Mouse (Mus musculus) limb, embryonic 13.5 days (tissue): ENCODE measurements around the gene Dok4. TPM values are rescaled to one million over a fixed set of nuclear protein-coding genes. Genes with fewer than 3 reads are reported as not detected.
"Not testable (repeated sequence)": the region's sequence is repeated elsewhere in the genome, so short reads cannot be mapped to it uniquely, and the experiment has no call there.

Experiments used
- ATAC-seq: fragments of 200-750 bp; cut with Nextera tagmentation; 2 replicates; pipeline ENCODE4 v1.8.0; 2017; ENCODE audit warnings: low read depth, moderate number of reproducible peaks, moderate TSS enrichment; ENCODE audit not compliant: low FRiP score
- H3K27ac ChIP-seq: fragments of 300-500 bp; sonication (generic); 2 replicates; pipeline ENCODE4 v1.5.1; 2015; ENCODE audit warnings: inconsistent platforms, mild to moderate bottlenecking, moderate library complexity
- H3K27me3 ChIP-seq: fragments of 300-500 bp; sonication (generic); 2 replicates; pipeline ENCODE4 v1.6.1; 2015; ENCODE audit warnings: mild to moderate bottlenecking, inconsistent platforms
- H3K36me3 ChIP-seq: fragments of 300-500 bp; sonication (generic); 2 replicates; pipeline ENCODE4 v1.6.1; 2015; ENCODE audit warnings: inconsistent platforms, mild to moderate bottlenecking, moderate library complexity
- H3K4me1 ChIP-seq: fragments of 300-500 bp; sonication (generic); 2 replicates; pipeline ENCODE4 v1.6.1; 2015; ENCODE audit warnings: inconsistent platforms
- H3K4me2 ChIP-seq: fragments of 300-500 bp; sonication (generic); replicated peaks from 2 replicates; pipeline ENCODE4 v1.6.1; 2015; ENCODE audit warnings: inconsistent platforms, mild to moderate bottlenecking, moderate library complexity
- H3K4me3 ChIP-seq: fragments of 300-500 bp; sonication (generic); 2 replicates; pipeline ENCODE4 v1.5.1; 2015; ENCODE audit warnings: moderate library complexity, mild to moderate bottlenecking, inconsistent platforms
- H3K9ac ChIP-seq: fragments of 300-500 bp; sonication (generic); 2 replicates; pipeline ENCODE4 v1.6.1; 2015; ENCODE audit warnings: mild to moderate bottlenecking, inconsistent platforms
- H3K9me3 ChIP-seq: fragments of 300-500 bp; sonication (generic); 2 replicates; pipeline ENCODE4 v1.6.1; 2016; ENCODE audit warnings: inconsistent platforms
- WGBS: fragments of 180-500 bp; shearing (Covaris S2); methylation state at CpG from one replicate; pipeline ENCODE4 v1.1.7; 2015; 5-methylcytosine and 5-hydroxymethylcytosine counted together
- polyA plus RNA-seq: library from polyadenylated mRNA; unstranded; fragments of >200 nt; fragmentation: Nextera tagmentation; extraction: Ambion mirVana; gene quantifications from 2 replicates; pipeline ENCODE4 v1.2.1, GENCODE M21; 2015

Dok4 gene
- polyA plus RNA-seq, 1 experiment from 2014 or later: 21.7 TPM

DNA sequence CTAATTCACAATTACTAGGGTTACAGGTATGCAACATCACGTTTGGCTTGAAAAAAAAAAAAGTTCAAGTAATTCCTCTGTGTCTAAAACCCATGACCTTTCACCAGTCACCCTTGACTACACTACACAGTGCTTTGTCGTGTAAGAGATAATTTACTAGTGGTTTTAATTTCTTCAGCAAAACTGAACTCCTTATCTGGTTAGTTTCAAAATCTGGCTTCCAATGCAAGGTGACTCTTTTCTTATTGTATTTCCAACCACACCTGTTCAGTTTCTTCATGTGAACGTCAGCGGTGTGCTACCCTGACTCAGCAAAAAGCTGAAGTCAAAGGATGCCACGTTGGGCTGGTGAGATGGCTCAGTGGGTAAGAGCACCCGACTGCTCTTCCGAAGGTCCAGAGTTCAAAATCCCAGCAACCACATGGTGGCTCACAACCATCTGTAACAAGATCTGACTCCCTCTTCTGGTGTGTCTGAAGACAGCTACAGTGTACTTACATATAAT is 42.2 kb downstream of the Dok4 start:
- H3K27ac ChIP-seq, H3K9ac ChIP-seq, ATAC-seq, H3K4me3 ChIP-seq, H3K9me3 ChIP-seq, H3K27me3 ChIP-seq, H3K4me2 ChIP-seq: not testable (repeated sequence)
- H3K4me1 ChIP-seq: peaks cover 14% of the 10 kb centered on the region
- 81% methylated on average over 7 of the region's 7 CpGs for WGBS
- peaks cover 29% of the 10 kb centered on the region for H3K36me3 ChIP-seq

DNA sequence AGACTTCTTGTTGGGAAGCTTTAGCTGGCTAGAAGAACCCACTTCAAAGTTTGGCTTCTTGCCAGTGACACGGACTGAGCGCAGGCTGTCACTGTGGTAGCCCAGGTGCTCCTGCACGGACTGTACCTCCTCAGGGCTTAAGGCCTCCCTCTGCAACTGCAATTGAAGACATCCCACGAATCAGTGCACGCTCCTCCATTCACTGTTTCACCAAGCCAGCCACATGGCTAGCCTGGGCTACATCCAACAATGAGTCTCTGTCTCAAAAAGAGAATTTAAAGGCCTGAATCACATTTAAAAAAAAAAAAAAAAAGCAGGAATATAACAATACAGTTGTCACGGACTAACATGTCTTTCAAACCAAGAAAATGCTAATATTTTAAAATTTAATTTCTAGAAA is 47.8 kb downstream of the Dok4 start:
- Histone ChIP-seq H3K4me1 (no peaks in the 10 kb centered on the region), H3K27me3 (no peaks in the 10 kb centered on the region)
- 89% methylated on average over 6 of the region's 6 CpGs for WGBS

DNA sequence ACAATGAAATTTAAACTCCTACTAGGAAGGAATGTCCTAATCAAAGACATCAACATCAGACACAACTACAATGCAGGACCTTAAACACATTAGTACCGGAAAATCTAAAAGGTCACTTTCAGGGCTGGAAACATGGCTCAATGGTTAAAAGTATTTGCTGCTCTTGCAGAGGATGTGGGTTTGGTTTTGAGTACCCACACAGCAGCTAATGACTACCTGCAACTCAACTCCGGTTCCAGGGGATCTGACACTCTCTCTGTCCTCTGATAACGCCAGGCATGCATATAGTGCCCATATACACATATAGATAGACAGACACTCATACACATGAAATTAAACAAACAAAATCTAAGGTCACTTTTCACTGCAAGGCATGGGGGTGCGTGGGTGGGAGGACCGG is 49.9 kb downstream of the Dok4 start:
- H3K4me2 ChIP-seq: no peak overlapping the region
- peaks cover 83% of the 10 kb centered on the region for H3K36me3 ChIP-seq
- 89% methylated on average over 5 of the region's 5 CpGs for WGBS
- no peaks in the 10 kb centered on the region for H3K27me3 ChIP-seq
- no peak for ATAC-seq
- no peak overlapping the region for H3K4me3 ChIP-seq
- no peaks in the 10 kb centered on the region for H3K4me1 ChIP-seq
- H3K27ac ChIP-seq: no peak overlapping the region
- H3K9me3 ChIP-seq: no peaks in the 10 kb centered on the region
- H3K9ac ChIP-seq: no peak overlapping the region

More for the DNA sequence above, 47.8 kb downstream of the Dok4 start:
- Histone ChIP-seq H3K27ac (no peak overlapping the region), H3K9me3 (no peaks in the 10 kb centered on the region), H3K4me3 (no peak overlapping the region), H3K9ac (no peak overlapping the region), H3K4me2 (no peak overlapping the region), H3K36me3 (peaks cover 77% of the 10 kb centered on the region)
- ATAC-seq: no peak

DNA sequence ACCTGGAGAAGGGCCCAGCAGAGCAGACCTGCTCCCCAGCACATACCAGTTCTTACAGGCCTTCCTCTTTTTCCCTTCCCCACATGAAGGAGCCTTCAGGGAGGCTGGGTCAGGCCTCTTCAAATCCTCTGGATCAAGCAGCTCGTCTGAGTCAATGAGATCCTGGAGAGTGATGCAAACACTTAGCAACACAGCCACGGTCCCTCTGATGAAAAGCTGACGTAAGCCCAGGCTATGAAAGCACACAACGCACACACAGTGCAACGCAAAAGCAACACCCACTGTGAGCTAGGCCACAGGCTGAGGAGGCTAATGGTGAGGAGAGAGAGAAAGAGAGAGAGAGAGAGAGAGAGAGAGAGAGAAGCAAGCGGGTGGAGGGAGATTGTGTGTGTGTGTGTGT is 51.0 kb downstream of the Dok4 start:
- Histone ChIP-seq H3K27ac (no peak overlapping the region), H3K4me3 (no peak overlapping the region), H3K27me3 (no peaks in the 10 kb centered on the region), H3K4me1 (no peaks in the 10 kb centered on the region), H3K9ac (no peak overlapping the region), H3K9me3 (no peaks in the 10 kb centered on the region), H3K36me3 (peaks cover 81% of the 10 kb centered on the region), H3K4me2 (no peak overlapping the region)
- no peak for ATAC-seq
- WGBS: 89% methylated on average over 6 of the region's 6 CpGs

DNA sequence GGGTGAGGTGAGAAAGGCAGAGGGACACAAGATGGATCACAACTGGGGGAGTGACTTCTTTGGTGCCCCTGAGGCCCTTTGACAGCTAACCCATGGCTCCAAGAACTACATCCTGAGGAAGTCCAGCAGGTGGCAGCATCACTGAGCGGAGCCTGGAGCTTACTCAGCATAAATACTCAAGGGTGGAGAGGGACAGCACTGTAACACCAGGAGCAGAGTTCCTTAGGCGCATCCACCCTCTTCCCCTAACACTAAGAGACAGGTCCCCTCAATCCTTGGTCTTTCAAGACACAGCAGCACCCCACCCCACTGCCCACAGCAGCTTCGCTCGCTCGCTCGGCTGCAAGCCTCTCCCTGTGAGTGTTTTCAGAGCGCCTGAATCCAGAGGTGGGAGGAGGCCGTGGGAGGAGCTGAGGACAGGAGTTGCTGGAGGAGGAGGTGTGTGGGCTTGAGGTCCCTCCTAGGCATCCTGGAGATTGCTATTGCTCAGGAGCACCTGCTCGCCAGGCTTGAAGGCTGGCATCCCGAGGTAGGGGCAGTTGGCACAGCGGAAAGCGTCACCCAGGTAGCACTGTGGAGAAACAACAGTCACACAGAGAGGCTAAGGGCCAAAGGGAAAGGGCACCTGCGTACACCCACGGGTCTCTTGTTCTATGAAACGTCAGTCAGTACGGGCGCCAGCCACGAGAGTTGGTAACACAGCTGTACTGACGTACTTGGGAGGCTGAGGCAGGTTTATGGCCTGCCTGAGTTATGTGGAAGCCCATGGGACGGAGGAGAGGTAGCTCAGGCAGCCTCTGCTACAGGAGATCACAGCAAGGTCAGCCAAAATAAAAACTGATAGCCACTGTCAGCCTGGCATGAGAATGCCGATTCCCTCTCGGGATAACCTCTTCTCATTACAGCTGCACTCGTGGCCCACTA is 53.2 kb downstream of the Dok4 start:
- no peak for ATAC-seq
- no peaks in the 10 kb centered on the region for H3K9me3 ChIP-seq
- no peak overlapping the region; the same call in 1 of the 2 replicates for H3K9ac ChIP-seq
- 76% methylated on average over 23 of the region's 23 CpGs for WGBS
- H3K27me3 ChIP-seq: no peaks in the 10 kb centered on the region
- H3K27ac ChIP-seq: no peak overlapping the region
- no peak overlapping the region for H3K4me2 ChIP-seq
- peaks cover 65% of the 10 kb centered on the region for H3K36me3 ChIP-seq
- no peak overlapping the region for H3K4me3 ChIP-seq
- no peaks in the 10 kb centered on the region for H3K4me1 ChIP-seq

DNA sequence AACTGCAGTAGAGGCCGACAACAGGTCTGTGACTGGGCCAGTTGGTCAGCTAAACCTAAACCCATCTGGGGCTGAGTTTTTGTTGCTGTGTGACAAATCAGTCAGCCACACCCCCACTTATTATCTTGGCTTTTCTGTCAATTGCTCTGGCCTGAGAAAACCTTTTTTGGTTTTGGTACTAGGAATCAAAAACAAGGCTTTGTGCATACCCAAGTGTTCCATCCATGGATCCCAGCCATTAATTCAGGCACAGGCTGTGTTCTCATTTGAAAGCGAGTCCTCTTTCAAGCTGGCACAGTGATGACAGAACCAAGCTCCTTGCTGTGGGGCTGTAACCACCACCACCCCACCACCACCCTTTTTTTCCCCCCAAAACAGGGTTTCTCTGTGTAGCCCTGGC is 54.7 kb downstream of the Dok4 start:
- 89% methylated on average over 2 of the region's 2 CpGs for WGBS
- Histone ChIP-seq H3K4me1 (no peaks in the 10 kb centered on the region), H3K9me3 (no peaks in the 10 kb centered on the region), H3K4me2 (no peak overlapping the region), H3K36me3 (peaks cover 52% of the 10 kb centered on the region), H3K27me3 (no peaks in the 10 kb centered on the region), H3K27ac (no peak overlapping the region), H3K9ac (no peak overlapping the region), H3K4me3 (no peak overlapping the region)
- ATAC-seq: no peak

DNA sequence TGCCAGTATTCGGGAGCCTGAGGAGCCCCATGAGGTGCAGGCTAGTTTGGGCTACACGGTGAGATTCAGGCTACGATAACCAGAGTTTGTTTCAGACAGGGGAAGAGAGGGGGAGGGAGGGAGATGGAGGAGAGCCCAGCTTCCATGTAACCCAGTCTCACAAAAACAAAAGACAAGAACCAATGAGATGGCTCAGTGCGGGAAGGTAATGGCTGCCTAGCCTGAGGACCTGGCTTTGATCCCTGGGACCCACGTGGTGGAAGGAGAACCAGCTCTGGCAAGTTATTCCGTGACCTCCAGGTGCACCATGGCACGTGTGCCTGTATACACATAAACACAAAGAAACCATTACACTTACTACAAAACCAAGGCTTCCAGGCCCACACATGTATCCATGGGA is 55.6 kb downstream of the Dok4 start:
- peaks cover 46% of the 10 kb centered on the region for H3K36me3 ChIP-seq

DNA sequence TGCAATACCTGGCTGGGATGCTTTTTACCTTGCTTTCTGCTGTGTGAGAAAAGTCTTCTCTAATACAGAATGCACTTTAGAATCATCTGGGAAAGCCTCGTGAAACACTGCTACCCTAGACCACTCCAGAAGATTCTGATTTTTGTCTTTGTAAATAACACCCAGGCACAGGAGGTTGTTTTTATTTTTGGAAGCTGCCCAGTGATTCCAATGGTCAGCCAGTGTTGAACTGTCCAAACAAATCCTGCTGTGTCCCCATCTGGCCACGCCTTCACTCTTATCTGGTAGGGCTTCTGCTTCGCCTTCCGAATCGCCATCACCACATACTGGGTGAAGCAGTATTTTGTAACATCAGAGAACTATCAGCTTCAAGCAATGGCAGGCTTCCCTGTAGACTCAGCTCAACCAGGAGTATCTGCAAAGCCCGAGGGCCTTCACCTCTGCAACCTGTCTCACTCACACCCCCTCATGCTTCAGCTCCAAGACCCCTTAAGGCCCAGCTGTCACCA is 56.4 kb downstream of the Dok4 start:
- WGBS: 87% methylated on average over 6 of the region's 6 CpGs
- H3K27ac ChIP-seq: no peak overlapping the region
- no peaks in the 10 kb centered on the region for H3K9me3 ChIP-seq
- no peak overlapping the region for H3K4me2 ChIP-seq
- peaks cover 39% of the 10 kb centered on the region for H3K36me3 ChIP-seq
- no peaks in the 10 kb centered on the region for H3K27me3 ChIP-seq
- H3K4me3 ChIP-seq: no peak overlapping the region
- no peak for ATAC-seq
- H3K9ac ChIP-seq: no peak overlapping the region
- no peaks in the 10 kb centered on the region for H3K4me1 ChIP-seq

More for the DNA sequence above, 55.6 kb downstream of the Dok4 start:
- H3K27ac ChIP-seq: no peak overlapping the region
- no peak overlapping the region for H3K4me2 ChIP-seq
- no peaks in the 10 kb centered on the region for H3K27me3 ChIP-seq
- no peaks in the 10 kb centered on the region for H3K4me1 ChIP-seq
- H3K4me3 ChIP-seq: no peak overlapping the region
- no peak for ATAC-seq
- no peak overlapping the region for H3K9ac ChIP-seq
- H3K9me3 ChIP-seq: no peaks in the 10 kb centered on the region
- WGBS: 71% methylated on average over 7 of the region's 7 CpGs

DNA sequence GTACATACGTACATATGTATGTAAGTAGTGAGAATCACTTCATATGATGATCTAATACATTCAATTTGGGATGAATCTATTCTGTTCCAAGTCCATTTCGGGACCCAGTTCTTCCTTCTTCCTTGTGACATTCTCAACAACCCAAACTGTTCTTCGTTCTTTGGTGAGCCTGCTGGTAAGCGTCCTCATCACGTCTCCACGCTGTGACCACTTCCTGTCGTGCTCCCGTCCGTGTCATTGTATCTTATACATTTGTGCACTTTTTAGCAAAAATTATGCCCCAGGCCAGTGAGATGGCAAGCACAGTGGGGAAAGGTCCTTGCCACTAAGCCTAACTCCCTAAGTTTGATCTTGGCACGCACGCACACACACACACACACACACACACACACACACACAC is 58.2 kb downstream of the Dok4 start:
- H3K9me3 ChIP-seq: no peaks in the 10 kb centered on the region
- no peak overlapping the region for H3K9ac ChIP-seq
- H3K4me3 ChIP-seq: no peak overlapping the region
- WGBS: 89% methylated on average over 11 of the region's 11 CpGs
- no peak overlapping the region for H3K4me2 ChIP-seq
- peaks cover 21% of the 10 kb centered on the region for H3K36me3 ChIP-seq
- no peak for ATAC-seq
- no peaks in the 10 kb centered on the region for H3K27me3 ChIP-seq
- H3K4me1 ChIP-seq: no peaks in the 10 kb centered on the region
- no peak overlapping the region for H3K27ac ChIP-seq

DNA sequence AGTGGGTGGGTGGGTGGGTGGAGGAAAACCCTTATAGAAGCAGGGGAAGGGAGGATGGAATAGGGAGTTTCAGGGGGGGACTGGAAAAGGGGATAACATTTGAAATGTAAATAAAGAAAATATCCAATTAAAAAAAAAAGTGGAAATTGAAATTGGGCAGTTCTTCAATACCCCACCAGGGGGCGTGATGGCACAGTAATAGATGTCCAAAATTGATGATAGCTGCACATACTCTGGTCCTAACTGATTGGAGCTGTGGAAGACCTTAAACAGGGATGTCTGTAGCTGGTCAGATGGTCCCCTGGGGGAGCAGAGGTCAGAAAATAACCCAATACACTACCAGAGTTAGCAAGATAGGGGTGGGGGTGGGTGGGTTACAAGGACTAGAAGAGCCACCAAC is 61.6 kb downstream of the Dok4 start:
- WGBS: 0% methylated on average over 1 of the region's 1 CpGs
- no peaks in the 10 kb centered on the region for H3K4me1 ChIP-seq
- H3K9me3 ChIP-seq: no peaks in the 10 kb centered on the region
- no peak overlapping the region for H3K4me3 ChIP-seq
- no peak for ATAC-seq
- H3K27ac ChIP-seq: no peak overlapping the region
- H3K9ac ChIP-seq: no peak overlapping the region
- no peak overlapping the region for H3K4me2 ChIP-seq
- no peaks in the 10 kb centered on the region for H3K27me3 ChIP-seq
- H3K36me3 ChIP-seq: no peaks in the 10 kb centered on the region
